Mouse (Mus musculus): ENCODE measurements around the gene Osbpl7. TPM values are rescaled to one million over a fixed set of nuclear protein-coding genes. Genes with fewer than 3 reads are reported as not detected.

The Osbpl7 gene
- polyA plus RNA-seq, 1 experiment from 2014 or later = 4.4 TPM

DNA sequence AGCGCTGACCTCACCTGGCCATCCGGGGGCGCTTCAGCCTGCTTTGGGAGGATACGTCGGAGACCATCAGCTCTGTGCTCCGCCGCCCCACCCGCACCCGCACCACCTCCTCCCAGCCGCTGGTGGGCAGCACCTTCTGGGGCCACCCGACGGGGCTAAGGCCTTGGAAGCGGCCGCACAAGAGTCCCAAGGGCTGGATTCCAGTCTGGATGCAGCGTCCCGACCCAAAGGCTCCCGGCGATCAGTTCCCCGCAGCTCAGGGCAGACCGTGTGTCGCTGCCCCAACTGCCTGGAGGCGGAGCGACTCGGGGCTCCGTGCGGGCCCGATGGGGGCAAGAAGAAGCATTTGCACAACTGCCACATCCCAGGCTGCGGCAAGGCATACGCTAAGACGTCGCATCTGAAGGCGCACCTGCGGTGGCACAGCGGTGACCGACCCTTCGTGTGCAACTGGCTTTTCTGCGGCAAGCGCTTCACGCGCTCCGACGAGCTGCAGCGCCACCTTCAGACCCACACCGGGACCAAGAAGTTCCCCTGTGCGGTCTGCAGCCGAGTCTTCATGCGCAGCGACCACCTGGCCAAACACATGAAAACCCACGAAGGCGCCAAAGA is 28.4 kb upstream of the Osbpl7 start:
- Histone ChIP-seq H3K4me3 (peak overlapping the region; percentile 56), H3K4me1 (replicated peaks) (peaks cover 49% of the 10 kb centered on the region), H3K27me3 (peaks cover 85% of the 10 kb centered on the region), H3K4me2 (peak overlapping the region; percentile 91), H3K9ac (peak overlapping the region; percentile 65), H3K36me3 (no peaks in the 10 kb centered on the region), H3K27ac (no peak overlapping the region), H3K9me3 (replicated peaks) (no peaks in the 10 kb centered on the region)
- ATAC-seq (replicated peaks; ENCODE audit: insufficient number of reproducible peaks, insufficient read depth, low FRiP score, low read depth) = 0 out of 2 replicates have a peak, but pooled peaks have one; percentile 9
- WGBS = 1% methylated on average over 50 of the region's 50 CpGs

DNA sequence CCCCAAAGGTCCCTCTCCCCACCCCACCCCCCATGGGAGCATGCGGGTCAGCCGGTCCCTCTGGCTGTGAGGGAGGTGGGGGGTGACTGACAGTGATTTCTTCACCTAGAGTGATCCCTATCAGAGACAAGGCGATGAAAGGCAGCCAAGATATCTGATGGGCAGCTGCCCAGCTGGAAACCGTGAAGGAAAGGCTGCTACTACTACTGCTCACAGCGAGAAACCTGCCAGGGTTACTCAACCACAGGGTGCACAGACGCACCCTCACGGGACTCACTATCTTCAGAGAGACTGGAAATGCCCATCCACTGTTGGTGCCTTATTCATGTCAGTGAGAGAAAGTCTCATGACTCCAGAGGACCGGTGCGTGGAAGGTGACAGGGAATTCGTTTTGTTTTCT is 25.5 kb upstream of the Osbpl7 start:
- peaks cover 32% of the 10 kb centered on the region for H3K4me1 ChIP-seq (replicated peaks)
- ATAC-seq (replicated peaks; ENCODE audit: insufficient number of reproducible peaks, insufficient read depth, low FRiP score, low read depth) = no peak
- H3K27me3 ChIP-seq = peaks cover 59% of the 10 kb centered on the region
- H3K27ac ChIP-seq = no peak overlapping the region
- H3K4me3 ChIP-seq = no peak overlapping the region
- H3K36me3 ChIP-seq = no peaks in the 10 kb centered on the region
- H3K9ac ChIP-seq = peak overlapping the region; percentile 61
- no peaks in the 10 kb centered on the region for H3K9me3 ChIP-seq (replicated peaks)
- H3K4me2 ChIP-seq = 0 out of 2 replicates have a peak overlapping the region, but pooled peaks have one; percentile 68
- WGBS = 29% methylated on average over 10 of the region's 10 CpGs

DNA sequence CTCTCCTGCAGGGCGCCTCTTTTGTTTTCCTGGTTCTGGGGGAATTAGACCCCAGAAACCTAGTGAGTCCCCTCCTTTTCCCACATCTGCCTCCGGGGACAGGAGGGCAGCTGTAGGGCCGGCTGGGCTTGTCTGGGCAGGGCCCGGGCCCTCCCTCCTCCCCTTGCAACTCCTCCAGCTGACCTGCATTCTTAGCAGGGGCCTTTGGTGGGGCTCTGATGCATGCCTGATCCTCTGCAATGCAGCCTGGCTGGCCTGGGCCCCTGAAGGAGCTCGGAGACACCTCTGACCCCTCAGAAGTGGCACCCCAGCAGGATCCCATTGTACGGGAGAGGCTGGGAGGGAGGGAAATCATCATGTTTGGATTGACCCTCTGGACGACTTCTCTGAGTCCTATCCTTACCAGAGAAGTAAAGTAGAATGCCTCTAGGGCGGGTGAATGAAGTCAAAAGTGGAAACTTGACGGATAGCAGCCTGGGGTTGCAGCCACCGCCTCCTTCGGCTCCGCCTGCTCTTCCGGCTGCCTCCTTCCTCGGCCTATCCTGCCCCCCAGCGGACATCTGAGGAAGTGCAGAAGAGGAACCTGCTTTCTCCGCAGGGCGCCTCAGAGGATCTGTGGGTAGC is 24.6 kb upstream of the Osbpl7 start:
- Histone ChIP-seq H3K27me3 (peaks cover 50% of the 10 kb centered on the region), H3K27ac (peak overlapping the region; percentile 79), H3K4me3 (peak overlapping the region; percentile 44), H3K4me2 (peak overlapping the region; percentile 68), H3K9ac (peak overlapping the region; percentile 61), H3K36me3 (no peaks in the 10 kb centered on the region), H3K4me1 (replicated peaks) (peaks cover 40% of the 10 kb centered on the region), H3K9me3 (replicated peaks) (no peaks in the 10 kb centered on the region)
- ATAC-seq (replicated peaks; ENCODE audit: insufficient number of reproducible peaks, insufficient read depth, low FRiP score, low read depth) = peak; percentile 51
- WGBS = 5% methylated on average over 17 of the region's 17 CpGs

DNA sequence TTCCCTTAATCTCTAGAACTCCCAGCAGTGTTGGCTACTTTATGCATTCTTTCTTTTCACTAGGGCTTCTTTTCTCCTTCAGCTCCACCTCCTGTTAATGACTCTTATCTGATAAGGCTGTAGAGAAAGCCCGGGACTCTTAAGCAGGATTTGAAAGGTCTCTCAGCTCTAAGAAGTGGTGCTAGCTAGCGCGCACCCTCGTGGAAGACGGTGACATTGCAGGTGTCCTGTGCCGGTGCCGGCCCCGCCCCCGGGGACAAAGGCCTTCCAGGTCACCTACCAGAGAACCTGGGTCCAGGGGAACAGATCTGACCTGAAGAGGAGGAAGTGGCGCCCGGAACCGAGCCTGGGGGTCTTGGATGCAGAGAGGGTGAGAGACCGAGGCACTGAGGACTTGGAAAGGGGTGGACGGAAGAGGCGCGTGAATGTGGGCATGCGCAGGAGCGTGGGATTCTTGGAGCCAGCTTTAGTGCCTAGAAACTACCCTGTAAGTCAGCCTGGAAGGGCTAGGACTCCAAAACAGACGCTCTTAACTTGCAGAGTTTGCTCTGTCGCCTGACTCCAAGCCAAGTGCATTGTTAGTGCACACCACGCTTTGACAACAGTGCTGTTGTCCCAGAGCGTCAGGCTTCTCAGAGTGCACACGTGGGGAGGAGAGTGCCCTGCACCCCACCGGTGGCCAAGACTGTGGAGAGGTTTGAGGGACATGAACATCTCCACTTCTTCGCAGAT is 20.6 kb upstream of the Osbpl7 start, which contains the start of gene Scrn2:
Scrn2 (plus strand) TSS at position 253 of the 732 bp plus-strand sequence.
- 2% methylated on average over 25 of the region's 25 CpGs for WGBS
- H3K27ac ChIP-seq = peak within 1 kb of the TSS; percentile 85
- peaks cover 10% of the 10 kb centered on the region for H3K27me3 ChIP-seq
- H3K9me3 ChIP-seq (replicated peaks) = no peaks in the 10 kb centered on the region
- H3K4me1 ChIP-seq (replicated peaks) = peaks cover 26% of the 10 kb centered on the region
- no peaks in the 10 kb centered on the region; the same call in 1 of the 2 replicates for H3K36me3 ChIP-seq
- peak within 1 kb of the TSS; percentile 81 for H3K9ac ChIP-seq
- H3K4me2 ChIP-seq = peak within 1 kb of the TSS; percentile 75
- peak within 1 kb of the TSS; percentile 84 for H3K4me3 ChIP-seq
- ATAC-seq (replicated peaks; ENCODE audit: insufficient number of reproducible peaks, insufficient read depth, low FRiP score, low read depth) = peak; percentile 43

DNA sequence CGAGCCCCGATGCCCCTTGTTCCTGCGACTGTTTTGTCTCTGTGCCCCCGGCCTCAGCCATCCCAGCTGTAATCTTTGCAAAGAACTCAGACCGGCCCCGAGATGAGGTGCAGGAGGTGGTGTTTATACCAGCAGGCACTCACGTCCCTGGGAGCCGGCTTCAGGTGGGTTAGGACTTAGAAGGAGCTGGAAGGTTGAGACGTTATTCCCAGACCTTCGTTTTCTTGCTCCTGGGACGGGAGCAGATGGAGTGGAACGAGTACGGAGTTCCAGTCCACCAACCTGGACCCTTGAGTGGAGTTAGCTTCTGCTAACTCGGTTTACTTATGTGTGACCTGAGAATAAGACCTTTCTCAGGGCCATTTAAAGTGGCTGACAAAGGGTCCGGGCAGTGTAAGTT is 20.0 kb upstream of the Osbpl7 start:
- 18% methylated on average over 15 of the region's 15 CpGs for WGBS
- H3K27ac ChIP-seq = peak overlapping the region; percentile 85

DNA sequence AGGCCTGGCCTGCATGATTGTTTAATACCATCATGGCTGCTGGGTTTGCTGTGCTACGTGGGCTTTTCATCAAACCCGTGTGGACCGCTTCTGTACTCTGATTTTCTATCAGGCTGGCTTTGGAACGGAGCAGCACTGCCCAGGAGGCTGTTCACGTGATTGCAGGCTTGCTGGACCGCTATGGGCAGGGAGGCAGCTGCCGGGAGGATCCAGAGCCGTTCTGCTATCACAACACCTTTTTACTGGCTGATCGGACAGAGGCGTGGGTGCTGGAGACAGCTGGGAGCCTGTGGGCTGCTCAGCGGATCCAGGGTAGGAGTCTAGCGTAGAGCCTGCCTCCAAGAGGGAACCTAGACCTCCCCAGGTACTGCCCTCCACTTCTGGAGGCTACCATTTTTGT is 18.5 kb upstream of the Osbpl7 start:
- Histone ChIP-seq H3K27me3 (no peaks in the 10 kb centered on the region), H3K4me3 (no peak overlapping the region), H3K36me3 (no peaks in the 10 kb centered on the region; the same call in 1 of the 2 replicates), H3K4me2 (no peak overlapping the region), H3K27ac (no peak overlapping the region), H3K9me3 (replicated peaks) (no peaks in the 10 kb centered on the region), H3K4me1 (replicated peaks) (peaks cover 12% of the 10 kb centered on the region), H3K9ac (no peak overlapping the region)
- ATAC-seq (replicated peaks; ENCODE audit: insufficient number of reproducible peaks, insufficient read depth, low FRiP score, low read depth) = no peak
- 59% methylated on average over 12 of the region's 12 CpGs for WGBS

More for the DNA sequence above, 20.0 kb upstream of the Osbpl7 start:
- Histone ChIP-seq H3K4me1 (replicated peaks) (peaks cover 20% of the 10 kb centered on the region), H3K4me3 (peak overlapping the region; percentile 84), H3K9ac (peak overlapping the region; percentile 81), H3K36me3 (no peaks in the 10 kb centered on the region; the same call in 1 of the 2 replicates), H3K4me2 (peak overlapping the region; percentile 75), H3K9me3 (replicated peaks) (no peaks in the 10 kb centered on the region), H3K27me3 (peaks cover 4% of the 10 kb centered on the region)
- ATAC-seq (replicated peaks; ENCODE audit: insufficient number of reproducible peaks, insufficient read depth, low FRiP score, low read depth) = no peak

DNA sequence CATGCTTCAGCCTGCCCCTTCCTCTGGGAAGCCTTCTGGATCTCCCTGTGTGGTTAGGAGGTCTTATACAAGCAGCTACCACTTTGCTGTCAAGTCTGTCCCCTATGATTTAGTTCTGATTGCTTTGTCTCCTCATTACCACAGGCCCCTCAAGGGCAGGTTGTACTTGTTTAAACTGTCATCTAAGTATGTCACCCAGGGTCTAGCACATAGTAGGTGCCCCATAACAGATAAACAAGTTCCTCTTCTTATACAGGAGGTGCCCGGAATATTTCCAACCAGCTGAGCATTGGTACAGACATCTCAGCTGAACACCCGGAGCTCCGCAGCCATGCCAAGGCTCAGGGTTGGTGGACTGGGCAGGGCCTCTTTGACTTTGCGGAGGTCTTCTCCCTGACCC is 17.9 kb upstream of the Osbpl7 start:
- 87% methylated on average over 4 of the region's 4 CpGs for whole genome bisulfite sequencing
- no peak for ATAC-seq (replicated peaks; ENCODE audit: insufficient number of reproducible peaks, insufficient read depth, low FRiP score, low read depth)
- no peak overlapping the region for H3K4me3 ChIP-seq
- no peak overlapping the region for H3K27ac ChIP-seq
- H3K4me1 ChIP-seq (replicated peaks) = peaks cover 12% of the 10 kb centered on the region
- H3K27me3 ChIP-seq = no peaks in the 10 kb centered on the region
- no peak overlapping the region for H3K4me2 ChIP-seq
- H3K9me3 ChIP-seq (replicated peaks) = no peaks in the 10 kb centered on the region
- no peak overlapping the region for H3K9ac ChIP-seq
- H3K36me3 ChIP-seq = no peaks in the 10 kb centered on the region; the same call in 1 of the 2 replicates

DNA sequence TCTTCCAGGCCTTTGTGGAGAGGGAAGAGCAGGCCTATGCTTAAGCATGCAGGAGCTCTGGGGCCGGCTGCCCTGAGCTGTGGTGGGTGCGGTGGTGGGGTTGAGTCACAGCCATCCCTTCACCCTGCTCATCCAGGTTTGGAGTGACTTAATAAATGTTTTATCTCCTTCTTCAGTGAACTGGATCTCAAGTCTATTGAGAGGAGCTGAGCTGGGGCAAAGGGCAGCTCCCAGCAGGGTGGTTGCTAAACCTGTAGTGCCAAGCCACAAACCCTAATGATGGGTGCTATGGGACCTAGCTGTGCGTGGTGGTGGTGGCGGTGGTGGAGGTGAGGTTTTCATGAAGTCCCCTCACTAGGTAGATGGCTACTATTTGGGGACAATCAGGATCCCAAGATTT is 16.6 kb upstream of the Osbpl7 start:
- no peaks in the 10 kb centered on the region for H3K9me3 ChIP-seq (replicated peaks)
- no peak overlapping the region for H3K9ac ChIP-seq
- 80% methylated on average over 4 of the region's 4 CpGs for WGBS
- ATAC-seq (replicated peaks; ENCODE audit: insufficient number of reproducible peaks, insufficient read depth, low FRiP score, low read depth) = no peak
- no peak overlapping the region for H3K4me2 ChIP-seq
- no peak overlapping the region for H3K4me3 ChIP-seq
- no peaks in the 10 kb centered on the region for H3K27me3 ChIP-seq
- peaks cover 12% of the 10 kb centered on the region for H3K4me1 ChIP-seq (replicated peaks)
- no peaks in the 10 kb centered on the region; the same call in 1 of the 2 replicates for H3K36me3 ChIP-seq
- no peak overlapping the region for H3K27ac ChIP-seq

DNA sequence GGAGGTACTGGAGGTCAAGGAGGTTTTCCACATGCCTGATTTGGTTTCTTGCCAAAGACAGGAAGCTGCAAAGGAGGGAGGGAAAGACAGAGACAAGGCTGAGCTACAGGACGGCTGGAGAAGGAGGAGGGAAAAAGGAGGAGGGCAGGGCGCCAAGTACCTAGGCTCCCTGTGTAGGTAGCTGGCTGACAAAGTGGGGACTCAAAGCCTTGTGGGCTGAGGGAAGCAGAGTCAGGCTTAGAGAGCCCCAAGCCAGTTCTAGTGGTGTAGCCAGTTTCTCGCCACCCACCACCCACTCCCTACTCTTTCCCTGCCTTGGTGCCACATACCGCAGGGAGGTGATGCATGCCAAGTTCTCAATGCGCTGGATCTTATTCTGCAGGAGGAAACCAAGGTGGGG is 14.3 kb upstream of the Osbpl7 start:
- H3K4me2 ChIP-seq = no peak overlapping the region
- H3K27me3 ChIP-seq = no peaks in the 10 kb centered on the region
- H3K36me3 ChIP-seq = no peaks in the 10 kb centered on the region; the same call in 1 of the 2 replicates
- ATAC-seq (replicated peaks; ENCODE audit: insufficient number of reproducible peaks, insufficient read depth, low FRiP score, low read depth) = no peak
- H3K4me3 ChIP-seq = no peak overlapping the region
- H3K9me3 ChIP-seq (replicated peaks) = no peaks in the 10 kb centered on the region
- no peak overlapping the region for H3K27ac ChIP-seq
- H3K4me1 ChIP-seq (replicated peaks) = peaks cover 7% of the 10 kb centered on the region; the same call in 1 of the 2 replicates
- H3K9ac ChIP-seq = no peak overlapping the region
- 64% methylated on average over 5 of the region's 5 CpGs for WGBS

DNA sequence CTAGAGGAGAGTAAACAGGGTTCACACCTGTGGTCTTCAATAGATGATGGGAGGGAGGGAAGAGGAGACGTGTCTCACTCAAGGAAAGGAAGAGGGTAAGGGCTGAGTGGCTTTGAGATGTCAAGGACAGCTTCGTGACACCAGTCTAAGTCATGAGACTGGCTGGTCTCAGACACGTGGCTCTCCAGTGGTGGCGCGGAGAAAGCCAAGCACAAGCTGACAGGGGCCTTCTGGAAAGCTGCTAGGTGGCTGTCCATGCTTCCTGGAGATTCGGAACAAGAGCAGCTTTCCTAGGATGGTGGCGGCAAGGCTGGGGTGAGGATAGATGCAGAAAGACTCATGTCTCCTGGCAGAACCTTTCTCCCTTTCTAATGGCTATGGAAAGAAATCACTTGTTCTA is 11.5 kb upstream of the Osbpl7 start:
- Histone ChIP-seq H3K27me3 (no peaks in the 10 kb centered on the region), H3K4me1 (replicated peaks) (peaks cover 13% of the 10 kb centered on the region), H3K4me2 (no peak overlapping the region), H3K9ac (no peak overlapping the region), H3K27ac (no peak overlapping the region), H3K9me3 (replicated peaks) (no peaks in the 10 kb centered on the region), H3K4me3 (no peak overlapping the region), H3K36me3 (no peaks in the 10 kb centered on the region; the same call in 1 of the 2 replicates)
- ATAC-seq (replicated peaks; ENCODE audit: insufficient number of reproducible peaks, insufficient read depth, low FRiP score, low read depth) = no peak
- WGBS = 55% methylated on average over 7 of the region's 7 CpGs

DNA sequence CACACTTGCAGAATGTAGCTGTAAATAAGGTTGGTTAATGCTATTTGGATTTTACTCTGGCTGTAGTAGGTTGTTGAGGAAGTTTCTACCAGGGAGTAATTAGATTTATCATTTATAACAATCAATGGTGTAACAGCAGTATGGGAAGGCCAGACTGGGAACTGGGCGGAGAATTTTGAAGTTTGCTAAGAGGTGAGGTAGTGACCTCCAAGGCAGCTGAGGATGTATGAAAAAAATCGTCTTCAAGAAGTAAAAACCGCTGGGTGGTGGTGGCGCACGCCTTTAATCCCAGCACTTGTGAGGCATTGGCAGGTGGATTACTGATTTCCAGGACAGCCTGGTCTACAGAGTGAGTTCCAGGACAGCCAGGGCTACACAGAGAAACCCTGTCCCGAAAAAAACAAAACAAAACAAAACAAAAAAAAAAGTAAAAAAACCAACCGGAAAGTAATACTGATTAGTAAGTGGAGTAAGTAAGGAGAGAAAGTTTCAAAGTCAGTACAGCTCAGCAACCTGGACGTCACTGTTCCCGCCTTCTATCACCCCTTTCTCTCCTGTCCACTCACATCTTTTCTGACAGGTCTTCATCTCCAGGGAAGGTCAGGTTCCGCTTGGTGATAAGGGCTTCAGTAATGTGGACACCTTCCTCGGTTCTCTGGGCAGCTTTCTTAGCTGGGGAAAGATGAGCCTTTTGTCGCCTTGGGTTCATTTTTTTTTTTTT is 10.0 kb upstream of the Osbpl7 start:
- H3K4me3 ChIP-seq = peak overlapping the region; percentile 94
- ATAC-seq (replicated peaks; ENCODE audit: insufficient number of reproducible peaks, insufficient read depth, low FRiP score, low read depth) = no peak
- peaks cover 8% of the 10 kb centered on the region; the same call in 1 of the 2 replicates for H3K36me3 ChIP-seq
- no peak overlapping the region for H3K27ac ChIP-seq
- no peaks in the 10 kb centered on the region for H3K27me3 ChIP-seq
- peak overlapping the region; percentile 49; the same call in 1 of the 2 replicates for H3K9ac ChIP-seq
- H3K9me3 ChIP-seq (replicated peaks) = no peaks in the 10 kb centered on the region
- H3K4me1 ChIP-seq (replicated peaks) = peaks cover 13% of the 10 kb centered on the region
- peak overlapping the region; percentile 95 for H3K4me2 ChIP-seq
- 36% methylated on average over 12 of the region's 12 CpGs for WGBS
